Mouse (Mus musculus) E14TG2a.4 (cell line): Measurements from ENCODE around the gene Tnip1.

ENCODE experiments used
- CTCF ChIP-seq: conservative IDR thresholded peaks from 2 replicates; pipeline ENCODE4 v1.5.1; 2014; ENCODE audit warnings: low read length
- NANOG ChIP-seq: IDR thresholded peaks from 2 replicates; pipeline ENCODE4 v1.6.1; 2014; ENCODE audit warnings: borderline replicate concordance, low read length, mixed read lengths

DNA sequence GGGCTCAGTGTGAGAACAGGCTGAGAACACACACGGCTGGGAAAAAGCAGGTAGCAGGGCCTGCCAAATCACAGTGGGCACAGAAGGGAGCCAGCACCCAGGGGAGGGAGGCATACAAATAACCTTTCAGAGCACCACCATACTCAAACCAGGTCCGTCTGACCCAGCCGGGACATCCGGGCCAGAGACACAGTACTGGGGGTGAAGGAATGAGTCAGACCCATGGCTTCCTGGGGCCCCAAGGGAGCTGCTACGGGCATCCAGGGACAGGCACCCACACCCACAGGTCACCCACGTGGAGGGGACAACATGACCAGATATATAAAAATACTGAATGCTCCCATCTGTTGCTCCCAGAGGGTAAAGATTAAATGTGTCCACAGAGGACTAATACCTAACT lies 10.1 kb downstream of the Tnip1 start:
- TF ChIP-seq CTCF (no peak), NANOG (no peak)
